Mouse (Mus musculus): ENCODE measurements around the gene Npr3.

GRCm38 (mm10) chr15:11940855-11941254 lies 33.8 kb upstream of the Npr3 start:
- no peak for TF ChIP-seq CTCF (IDR thresholded peaks at IDR 0.05; ENCODE audit: low read depth, low read length)
- no peak for TF ChIP-seq POLR2A (IDR thresholded peaks at IDR 0.05; ENCODE audit: insufficient read depth, low read length)
- no peak for TF ChIP-seq EP300 (IDR thresholded peaks at IDR 0.05; ENCODE audit: insufficient read depth, low read depth, low read length)
